Mouse (Mus musculus) heart, embryonic 14.5 days (tissue): Measurements from ENCODE around the gene Elp4. TPM values are rescaled to one million over a fixed set of nuclear protein-coding genes. Genes with fewer than 3 reads are reported as not detected.
A peak's percentile ranks its signal among the peaks of the same experiment; 100 is the strongest.

ENCODE experiments used
- ATAC-seq: fragments of 200-750 bp; cut with Nextera tagmentation; 2 replicates; pipeline ENCODE4 v1.8.0; 2017; ENCODE audit warnings: low read depth, moderate TSS enrichment; ENCODE audit not compliant: insufficient number of reproducible peaks, insufficient read depth, low FRiP score
- H3K27ac ChIP-seq, 2 experiments: fragments of 200-500 bp in 1 of 2; fragments of 300-500 bp in 1 of 2; sonication (generic) in 1 of 2; replicated peaks in 1 of 2; 2 replicates each; pipeline ENCODE4 v1.5.1; 2012 to 2014; ENCODE audit warnings: low read depth in 2 of 2, low read length in 2 of 2, control low read depth in 1 of 2, mild to moderate bottlenecking in 1 of 2, mixed read lengths in 1 of 2; ENCODE audit not compliant: control insufficient read depth in 1 of 2, insufficient read depth in 1 of 2
- H3K27me3 ChIP-seq: fragments of 300-500 bp; sonication (generic); 2 replicates; pipeline ENCODE4 v1.6.1; 2014; ENCODE audit warnings: mild to moderate bottlenecking, low read length, control low read depth; ENCODE audit not compliant: control insufficient read depth, insufficient read depth
- H3K36me3 ChIP-seq: fragments of 300-500 bp; sonication (generic); 2 replicates; pipeline ENCODE4 v1.6.1; 2014; ENCODE audit warnings: mild to moderate bottlenecking, control low read depth, low read length, mixed read lengths; ENCODE audit not compliant: control insufficient read depth, insufficient read depth
- H3K4me1 ChIP-seq, 2 experiments: fragments of 200-500 bp in 1 of 2; fragments of 300-500 bp in 1 of 2; sonication (generic) in 1 of 2; 2 replicates each; pipeline ENCODE4 v1.6.1; 2012 to 2014; ENCODE audit warnings: low read length in 2 of 2, control low read depth in 1 of 2, mixed read lengths in 1 of 2; ENCODE audit not compliant: control insufficient read depth in 2 of 2, insufficient read depth in 2 of 2
- H3K4me2 ChIP-seq: fragments of 300-500 bp; sonication (generic); 2 replicates; pipeline ENCODE4 v1.6.1; 2014; ENCODE audit warnings: mild to moderate bottlenecking, low read length
- H3K4me3 ChIP-seq, 2 experiments: fragments of 200-500 bp in 1 of 2; fragments of 300-500 bp in 1 of 2; sonication (generic) in 1 of 2; 2 replicates each; pipeline ENCODE4 v1.5.1; 2012 to 2014; ENCODE audit warnings: low read length in 2 of 2, mild to moderate bottlenecking in 2 of 2, control low read depth in 1 of 2, low read depth in 1 of 2, moderate library complexity in 1 of 2; ENCODE audit not compliant: control insufficient read depth in 1 of 2, insufficient read depth in 1 of 2
- H3K9ac ChIP-seq: fragments of 300-500 bp; sonication (generic); 2 replicates; pipeline ENCODE4 v1.6.1; 2014; ENCODE audit warnings: mild to moderate bottlenecking, low read length
- H3K9me3 ChIP-seq: fragments of 300-500 bp; sonication (generic); 2 replicates; pipeline ENCODE4 v1.6.1; 2016; ENCODE audit warnings: low read length, control low read depth; ENCODE audit not compliant: control insufficient read depth
- WGBS: fragments of 180-500 bp; shearing (Covaris S2); extraction: QIAGEN DNeasy Blood & Tissue Kit; methylation state at CpG from one replicate; pipeline ENCODE4 v1.1.7; 2014; 5-methylcytosine and 5-hydroxymethylcytosine counted together
- polyA plus RNA-seq: library from polyadenylated mRNA; unstranded; fragments of >200 nt; fragmentation: Nextera tagmentation; extraction: Ambion mirVana; gene quantifications from 2 replicates; pipeline ENCODE4 v1.2.1, GENCODE M21; 2014

Gene Elp4
- polyA plus RNA-seq, 1 experiment from 2014 or later, result 19.6 TPM

DNA sequence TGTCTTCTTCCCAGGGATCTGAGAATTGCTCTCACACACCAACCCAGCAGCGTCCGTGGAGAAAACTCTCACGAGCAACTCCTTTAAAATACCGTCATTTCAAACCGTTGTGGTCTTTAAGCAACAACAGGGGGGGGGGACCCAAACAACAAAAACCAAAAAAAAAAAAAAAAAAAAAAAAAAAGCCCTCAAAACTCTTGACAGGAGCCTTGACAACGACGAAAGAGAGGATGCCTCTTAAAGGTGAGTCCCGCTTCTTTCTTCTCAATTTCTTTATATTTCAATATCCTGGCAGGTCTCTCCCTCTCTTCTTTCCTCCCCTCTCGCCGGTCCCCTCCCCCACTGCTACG lies 228.7 kb downstream of the Elp4 start:
- Histone ChIP-seq H3K9me3 (no peaks in the 10 kb centered on the region), H3K4me1 (peaks cover 14 to 30% of the 10 kb centered on the region in 2 experiments; a peak in 3 of 4 replicates), H3K36me3 (no peaks in the 10 kb centered on the region), H3K27me3 (peaks cover 99% of the 10 kb centered on the region), H3K9ac (peak overlapping the region; percentile 16; the same call in 1 of the 2 replicates), H3K4me3 (peak overlapping the region; percentile 31 to 44), H3K4me2 (peak overlapping the region; percentile 70), H3K27ac (no peak overlapping the region)
- under 1% methylated on average over 11 of the region's 11 CpGs for WGBS
- ATAC-seq, result no peak

DNA sequence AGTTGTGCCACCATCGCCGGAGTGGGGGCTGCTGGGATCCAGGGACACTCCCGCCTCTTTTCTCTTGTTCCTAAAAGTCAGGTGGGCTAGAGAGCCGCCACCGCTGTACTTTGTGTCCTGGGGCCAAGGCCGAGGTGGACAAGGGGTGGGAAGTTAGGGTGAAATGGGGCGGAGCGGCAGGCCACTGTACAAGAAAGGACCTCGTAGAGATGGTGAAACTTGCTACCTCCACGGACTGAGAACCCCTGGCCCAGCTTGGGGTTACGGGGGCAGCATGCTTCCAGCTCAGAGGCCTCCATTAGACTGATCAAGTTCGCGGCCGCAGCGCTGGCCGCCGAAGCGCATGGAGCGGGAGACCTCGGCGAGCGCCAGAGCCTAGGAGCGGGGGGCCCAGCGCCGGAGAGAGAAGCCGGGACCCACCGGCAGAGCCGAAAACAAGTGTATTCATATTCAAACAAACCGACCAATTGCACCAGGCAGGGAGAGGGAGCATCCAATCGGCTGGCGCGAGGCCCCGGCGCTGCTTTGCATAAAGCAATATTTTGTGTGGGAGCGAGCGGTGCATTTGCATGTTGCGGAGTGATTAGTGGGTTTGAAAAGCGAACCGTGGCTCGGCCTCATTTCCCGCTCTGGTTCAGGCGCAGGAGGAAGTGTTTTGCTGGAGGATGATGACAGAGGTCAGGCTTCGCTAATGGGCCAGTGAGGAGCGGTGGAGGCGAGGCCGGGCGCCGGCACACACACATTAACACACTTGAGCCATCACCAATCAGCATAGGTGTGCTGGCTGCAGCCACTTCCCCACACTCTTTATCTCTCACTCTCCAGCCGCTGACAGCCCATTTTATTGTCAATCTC lies 229.3 kb downstream of the Elp4 start:
- peak overlapping the region; percentile 31 to 44 for H3K4me3 ChIP-seq
- no peak overlapping the region for H3K27ac ChIP-seq
- H3K9me3 ChIP-seq, result no peaks in the 10 kb centered on the region
- no peaks in the 10 kb centered on the region for H3K36me3 ChIP-seq
- peak; percentile 41; the same call in 1 of the 2 replicates for ATAC-seq
- peak overlapping the region; percentile 70 for H3K4me2 ChIP-seq
- under 1% methylated on average over 49 of the region's 49 CpGs for WGBS
- H3K4me1 ChIP-seq, result peaks cover 14 to 30% of the 10 kb centered on the region in 2 experiments; a peak in 3 of 4 replicates
- H3K9ac ChIP-seq, result no peak overlapping the region
- peaks cover 99% of the 10 kb centered on the region for H3K27me3 ChIP-seq

- H3K27ac ChIP-seq, result no peak overlapping the region
- H3K9me3 ChIP-seq, result no peaks in the 10 kb centered on the region
- no peak for ATAC-seq
- H3K9ac ChIP-seq, result no peak overlapping the region
- peaks cover 94% of the 10 kb centered on the region for H3K27me3 ChIP-seq
- no peaks in the 10 kb centered on the region for H3K36me3 ChIP-seq
- H3K4me3 ChIP-seq, result peak overlapping the region; percentile 31 to 44
- WGBS, result 2% methylated on average over 36 of the region's 36 CpGs
- H3K4me1 ChIP-seq, result peaks cover 17 to 30% of the 10 kb centered on the region in 2 experiments; a peak in 3 of 4 replicates
- peak overlapping the region; percentile 70 for H3K4me2 ChIP-seq
Measured at GRCm38 (mm10) chr2:105674061-105674874, 230.1 kb downstream of the Elp4 start.

- Histone ChIP-seq H3K4me3 (peak overlapping the region; percentile 7 to 44; a peak in 3 of 4 replicates), H3K4me1 (peaks cover 17 to 33% of the 10 kb centered on the region in 2 experiments; a peak in 3 of 4 replicates), H3K9me3 (no peaks in the 10 kb centered on the region), H3K36me3 (no peaks in the 10 kb centered on the region), H3K4me2 (peak overlapping the region; percentile 70), H3K9ac (no peak overlapping the region), H3K27ac (no peak overlapping the region), H3K27me3 (peaks cover 94% of the 10 kb centered on the region)
- ATAC-seq, result no peak
- WGBS, result 2% methylated on average over 10 of the region's 10 CpGs
Measured at GRCm38 (mm10) chr2:105673631-105674060, 230.7 kb downstream of the Elp4 start.

DNA sequence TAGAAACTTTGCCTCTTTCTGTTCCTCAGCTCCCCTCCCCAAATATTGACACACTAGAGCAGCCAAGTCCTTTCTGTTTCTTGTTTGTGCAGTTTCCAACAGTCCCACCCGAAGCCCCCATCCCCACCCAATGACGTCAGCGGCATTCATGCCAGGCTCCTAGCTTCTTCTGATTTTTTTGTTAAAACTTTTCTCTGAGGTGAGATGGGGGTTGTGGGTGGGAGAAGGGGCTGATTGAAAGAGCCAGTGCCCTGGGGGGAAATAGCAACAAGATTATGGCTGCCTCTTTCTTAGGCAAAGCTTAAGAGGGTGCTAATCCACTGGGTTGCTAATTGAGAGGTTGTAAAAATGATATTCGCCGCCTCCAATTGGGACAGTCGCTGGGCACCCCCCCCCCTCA lies 231.3 kb downstream of the Elp4 start:
- Histone ChIP-seq H3K4me2 (no peak overlapping the region), H3K27me3 (peaks cover 94% of the 10 kb centered on the region), H3K27ac (no peak overlapping the region), H3K9me3 (no peaks in the 10 kb centered on the region), H3K4me3 (no peak overlapping the region), H3K4me1 (peaks cover 17 to 35% of the 10 kb centered on the region in 2 experiments; a peak in 3 of 4 replicates), H3K9ac (no peak overlapping the region), H3K36me3 (no peaks in the 10 kb centered on the region)
- 3% methylated on average over 6 of the region's 6 CpGs for WGBS
- no peak for ATAC-seq

- Histone ChIP-seq H3K4me3 (no peak overlapping the region), H3K4me2 (peak overlapping the region; percentile 9; the same call in 1 of the 2 replicates), H3K27me3 (peaks cover 94% of the 10 kb centered on the region), H3K9me3 (no peaks in the 10 kb centered on the region), H3K27ac (no peak overlapping the region), H3K4me1 (peaks cover 17 to 35% of the 10 kb centered on the region in 2 experiments; a peak in 3 of 4 replicates), H3K36me3 (no peaks in the 10 kb centered on the region), H3K9ac (no peak overlapping the region)
- WGBS, result under 1% methylated on average over 15 of the region's 16 CpGs
- ATAC-seq, result no peak
Measured at GRCm38 (mm10) chr2:105672596-105672960, 231.8 kb downstream of the Elp4 start.

- ATAC-seq, result no peak
Measured at GRCm38 (mm10) chr2:105671798-105672595, 232.4 kb downstream of the Elp4 start.

More at GRCm38 (mm10) chr2:105671798-105672595, 232.4 kb downstream of the Elp4 start:
- Histone ChIP-seq H3K36me3 (no peaks in the 10 kb centered on the region), H3K4me3 (no peak overlapping the region), H3K4me2 (0 out of 2 replicates have a peak overlapping the region, but pooled peaks have one; percentile 9), H3K4me1 (peaks cover 19 to 35% of the 10 kb centered on the region in 2 experiments; a peak in 3 of 4 replicates), H3K27ac (no peak overlapping the region), H3K9me3 (no peaks in the 10 kb centered on the region), H3K27me3 (peaks cover 95% of the 10 kb centered on the region), H3K9ac (no peak overlapping the region)
- WGBS, result 2% methylated on average over 25 of the region's 25 CpGs
